Mouse (Mus musculus) spleen, adult 18-20 months (tissue): Measurements from ENCODE around the gene Celsr3.

ENCODE experiments used
- DNase-seq, 2 experiments: peaks; one replicate each; pipeline ENCODE4 v3.0.0; 2022; ENCODE audit warnings: mixed read lengths in 2 of 2

Gene Celsr3

DNA sequence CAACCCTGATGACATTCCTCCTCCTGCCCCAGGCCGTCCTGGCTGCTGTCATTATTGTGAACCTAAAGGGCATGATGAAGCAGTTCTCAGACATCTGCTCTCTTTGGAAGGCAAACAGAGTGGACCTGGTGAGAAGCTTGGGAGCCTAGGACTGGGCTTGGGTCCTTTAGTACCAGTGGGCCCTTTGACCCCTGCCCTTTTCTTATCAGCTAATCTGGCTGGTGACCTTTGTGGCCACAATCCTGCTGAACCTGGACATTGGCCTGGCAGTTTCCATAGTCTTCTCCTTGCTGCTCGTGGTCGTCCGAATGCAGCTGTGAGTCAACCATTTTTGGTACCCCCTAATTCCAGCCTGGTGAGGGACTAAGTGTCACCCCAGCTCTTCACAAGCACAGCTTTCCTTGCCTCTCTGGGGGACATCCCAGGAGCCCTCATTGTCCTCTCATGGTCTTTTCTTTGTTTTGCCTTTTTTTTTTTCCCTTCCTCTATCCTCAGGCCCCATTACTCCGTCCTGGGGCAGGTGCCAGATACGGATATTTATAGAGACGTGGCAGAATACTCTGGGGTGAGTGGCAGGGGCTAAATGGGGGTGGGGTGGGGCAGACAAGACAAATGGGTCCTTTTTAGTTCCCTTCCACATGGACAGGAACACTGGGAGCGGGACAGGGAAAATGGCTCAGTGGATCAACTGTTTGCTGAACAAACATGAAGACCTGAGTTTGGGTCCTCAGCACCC lies 32.8 kb downstream of the Celsr3 start:
- no peak for DNase-seq
